Mouse (Mus musculus): ENCODE data around the gene Gm9747. TPM values are rescaled to one million over a fixed set of nuclear protein-coding genes. Genes with fewer than 3 reads are reported as not detected.

The Gm9747 gene
- polyA plus RNA-seq, 1 experiment from 2014 or later, result 3.6 TPM

- H3K36me3 ChIP-seq (ENCODE audit: control insufficient read depth, insufficient read depth), result no peaks in the 10 kb centered on the region
- no peak overlapping the region for H3K4me2 ChIP-seq (replicated peaks; ENCODE audit: low read depth)
- no peak for TF ChIP-seq CTCF (IDR thresholded peaks at IDR 0.05; ENCODE audit: low read depth)
- no peak for ATAC-seq
- WGBS, result 64% methylated on average over 7 of the region's 7 CpGs
- H3K9me3 ChIP-seq (ENCODE audit: control insufficient read depth), result no peaks in the 10 kb centered on the region
- H3K9ac ChIP-seq (ENCODE audit: low read depth, low read length), result no peak overlapping the region
- H3K4me1 ChIP-seq (replicated peaks; ENCODE audit: control insufficient read depth, insufficient read depth, low read length), result no peaks in the 10 kb centered on the region
- no peaks in the 10 kb centered on the region for H3K27me3 ChIP-seq (replicated peaks; ENCODE audit: control insufficient read depth, insufficient read depth, low read length)
- H3K4me3 ChIP-seq (ENCODE audit: low read depth, low read length), result no peak overlapping the region
- H3K27ac ChIP-seq (ENCODE audit: low read depth, low read length), result no peak overlapping the region
Measured at GRCm38 (mm10) chr1:82200636-82201035, 32.3 kb upstream of the Gm9747 start.

- H3K9ac ChIP-seq (ENCODE audit: low read depth, low read length), result no peak overlapping the region
- no peaks in the 10 kb centered on the region for H3K27me3 ChIP-seq (replicated peaks; ENCODE audit: control insufficient read depth, insufficient read depth, low read length)
- TF ChIP-seq CTCF (IDR thresholded peaks at IDR 0.05; ENCODE audit: low read depth), result no peak
- no peak overlapping the region for H3K27ac ChIP-seq (ENCODE audit: low read depth, low read length)
- H3K9me3 ChIP-seq (ENCODE audit: control insufficient read depth), result no peaks in the 10 kb centered on the region
- 68% methylated on average over 5 of the region's 5 CpGs for WGBS
- no peaks in the 10 kb centered on the region for H3K4me1 ChIP-seq (replicated peaks; ENCODE audit: control insufficient read depth, insufficient read depth, low read length)
- no peak for ATAC-seq
- no peak overlapping the region for H3K4me2 ChIP-seq (replicated peaks; ENCODE audit: low read depth)
- H3K4me3 ChIP-seq (ENCODE audit: low read depth, low read length), result no peak overlapping the region
- H3K36me3 ChIP-seq (ENCODE audit: control insufficient read depth, insufficient read depth), result no peaks in the 10 kb centered on the region
Measured at GRCm38 (mm10) chr1:82207511-82207910, 25.4 kb upstream of the Gm9747 start.

- Histone ChIP-seq H3K4me2 (replicated peaks; ENCODE audit: low read depth) (no peak overlapping the region), H3K4me1 (replicated peaks; ENCODE audit: control insufficient read depth, insufficient read depth, low read length) (no peaks in the 10 kb centered on the region), H3K27ac (ENCODE audit: low read depth, low read length) (no peak overlapping the region), H3K36me3 (ENCODE audit: control insufficient read depth, insufficient read depth) (no peaks in the 10 kb centered on the region), H3K27me3 (replicated peaks; ENCODE audit: control insufficient read depth, insufficient read depth, low read length) (no peaks in the 10 kb centered on the region), H3K4me3 (ENCODE audit: low read depth, low read length) (no peak overlapping the region), H3K9me3 (ENCODE audit: control insufficient read depth) (no peaks in the 10 kb centered on the region), H3K9ac (ENCODE audit: low read depth, low read length) (no peak overlapping the region)
- TF ChIP-seq CTCF (IDR thresholded peaks at IDR 0.05; ENCODE audit: low read depth), result no peak
- no peak for ATAC-seq
- WGBS, result 62% methylated on average over 12 of the region's 12 CpGs
Measured at GRCm38 (mm10) chr1:82220673-82221396, 12.1 kb upstream of the Gm9747 start.

- Histone ChIP-seq H3K9ac (ENCODE audit: low read depth, low read length) (no peak overlapping the region), H3K4me2 (replicated peaks; ENCODE audit: low read depth) (no peak overlapping the region), H3K4me1 (replicated peaks; ENCODE audit: control insufficient read depth, insufficient read depth, low read length) (no peaks in the 10 kb centered on the region), H3K27me3 (replicated peaks; ENCODE audit: control insufficient read depth, insufficient read depth, low read length) (no peaks in the 10 kb centered on the region), H3K36me3 (ENCODE audit: control insufficient read depth, insufficient read depth) (no peaks in the 10 kb centered on the region), H3K9me3 (ENCODE audit: control insufficient read depth) (no peaks in the 10 kb centered on the region), H3K27ac (ENCODE audit: low read depth, low read length) (no peak overlapping the region), H3K4me3 (ENCODE audit: low read depth, low read length) (no peak overlapping the region)
- no peak for TF ChIP-seq CTCF (IDR thresholded peaks at IDR 0.05; ENCODE audit: low read depth)
- 60% methylated on average over 1 of the region's 1 CpGs for WGBS
- ATAC-seq, result no peak
Measured at GRCm38 (mm10) chr1:82221462-82221861, 11.4 kb upstream of the Gm9747 start.

GRCm38 (mm10) chr1:82223042-82223795, 9.7 kb upstream of the Gm9747 start:
- Histone ChIP-seq H3K36me3 (ENCODE audit: control insufficient read depth, insufficient read depth) (no peaks in the 10 kb centered on the region), H3K4me1 (replicated peaks; ENCODE audit: control insufficient read depth, insufficient read depth, low read length) (no peaks in the 10 kb centered on the region), H3K4me2 (replicated peaks; ENCODE audit: low read depth) (no peak overlapping the region), H3K9ac (ENCODE audit: low read depth, low read length) (no peak overlapping the region), H3K27ac (ENCODE audit: low read depth, low read length) (no peak overlapping the region), H3K27me3 (replicated peaks; ENCODE audit: control insufficient read depth, insufficient read depth, low read length) (no peaks in the 10 kb centered on the region), H3K9me3 (ENCODE audit: control insufficient read depth) (no peaks in the 10 kb centered on the region), H3K4me3 (ENCODE audit: low read depth, low read length) (no peak overlapping the region)
- TF ChIP-seq CTCF (IDR thresholded peaks at IDR 0.05; ENCODE audit: low read depth), result no peak
- ATAC-seq, result no peak
- WGBS, result 90% methylated on average over 5 of the region's 5 CpGs

- ATAC-seq, result no peak
- H3K27ac ChIP-seq (ENCODE audit: low read depth, low read length), result no peak overlapping the region
- TF ChIP-seq CTCF (IDR thresholded peaks at IDR 0.05; ENCODE audit: low read depth), result no peak
- no peak overlapping the region for H3K9ac ChIP-seq (ENCODE audit: low read depth, low read length)
- no peaks in the 10 kb centered on the region for H3K27me3 ChIP-seq (replicated peaks; ENCODE audit: control insufficient read depth, insufficient read depth, low read length)
- no peaks in the 10 kb centered on the region for H3K36me3 ChIP-seq (ENCODE audit: control insufficient read depth, insufficient read depth)
- H3K4me3 ChIP-seq (ENCODE audit: low read depth, low read length), result no peak overlapping the region
- H3K4me1 ChIP-seq (replicated peaks; ENCODE audit: control insufficient read depth, insufficient read depth, low read length), result no peaks in the 10 kb centered on the region
- no peaks in the 10 kb centered on the region for H3K9me3 ChIP-seq (ENCODE audit: control insufficient read depth)
- H3K4me2 ChIP-seq (replicated peaks; ENCODE audit: low read depth), result no peak overlapping the region
Measured at GRCm38 (mm10) chr1:82228841-82229240, 4.1 kb upstream of the Gm9747 start.

Data from intestine, postnatal 0 days (tissue).